Mouse (Mus musculus) intestine, embryonic 14.5 days (tissue): ENCODE data around the gene Gpr179. TPM values are rescaled to one million over a fixed set of nuclear protein-coding genes. Genes with fewer than 3 reads are reported as not detected.

Experiments used
- ATAC-seq: fragments of 200-750 bp; cut with Nextera tagmentation; replicated peaks from 2 replicates; pipeline ENCODE4 v1.8.0; 2017; ENCODE audit warnings: low read depth, moderate number of reproducible peaks, moderate TSS enrichment, moderate library complexity; ENCODE audit not compliant: low FRiP score, low TSS enrichment
- DNase-seq: peaks from one replicate; pipeline ENCODE4 v3.0.0-alpha.2; 2018; ENCODE audit warnings: low spot score
- H3K27ac ChIP-seq: fragments of 300-500 bp; sonication (generic); 2 replicates; pipeline ENCODE4 v1.5.1; 2014; ENCODE audit warnings: low read depth, mild to moderate bottlenecking, control low read depth
- H3K27me3 ChIP-seq: fragments of 300-500 bp; sonication (generic); replicated peaks from 2 replicates; pipeline ENCODE4 v1.6.1; 2014; ENCODE audit warnings: low read length, control low read depth; ENCODE audit not compliant: control insufficient read depth, insufficient read depth
- H3K36me3 ChIP-seq: fragments of 300-500 bp; sonication (generic); 2 replicates; pipeline ENCODE4 v1.6.1; 2014; ENCODE audit warnings: low read length, control low read depth; ENCODE audit not compliant: control insufficient read depth, insufficient read depth
- H3K4me1 ChIP-seq: fragments of 300-500 bp; sonication (generic); replicated peaks from 2 replicates; pipeline ENCODE4 v1.6.1; 2014; ENCODE audit warnings: low read length, control low read depth, mixed read lengths; ENCODE audit not compliant: control insufficient read depth, insufficient read depth
- H3K4me2 ChIP-seq: fragments of 300-500 bp; sonication (generic); 2 replicates; pipeline ENCODE4 v1.6.1; 2014; ENCODE audit warnings: low read length
- H3K4me3 ChIP-seq: fragments of 300-500 bp; sonication (generic); 2 replicates; pipeline ENCODE4 v1.5.1; 2014; ENCODE audit warnings: low read depth, low read length, control low read depth, mixed read lengths
- H3K9ac ChIP-seq: fragments of 300-500 bp; sonication (generic); 2 replicates; pipeline ENCODE4 v1.6.1; 2014; ENCODE audit warnings: mild to moderate bottlenecking, low read length
- H3K9me3 ChIP-seq: fragments of 300-500 bp; sonication (generic); 2 replicates; pipeline ENCODE4 v1.6.1; 2016; ENCODE audit warnings: low read length, control low read depth; ENCODE audit not compliant: control insufficient read depth
- WGBS: fragments of 180-500 bp; shearing (Covaris S2); extraction: QIAGEN DNeasy Blood & Tissue Kit; methylation state at CpG from one replicate; pipeline ENCODE4 v1.1.7; 2014; 5-methylcytosine and 5-hydroxymethylcytosine counted together
- polyA plus RNA-seq: library from polyadenylated mRNA; unstranded; fragments of >200 nt; fragmentation: Nextera tagmentation; extraction: Ambion mirVana; gene quantifications from 2 replicates; pipeline ENCODE4 v1.2.1, GENCODE M21; 2014

The Gpr179 gene
- polyA plus RNA-seq, 1 experiment from 2014 or later, result 0.15 TPM

DNA sequence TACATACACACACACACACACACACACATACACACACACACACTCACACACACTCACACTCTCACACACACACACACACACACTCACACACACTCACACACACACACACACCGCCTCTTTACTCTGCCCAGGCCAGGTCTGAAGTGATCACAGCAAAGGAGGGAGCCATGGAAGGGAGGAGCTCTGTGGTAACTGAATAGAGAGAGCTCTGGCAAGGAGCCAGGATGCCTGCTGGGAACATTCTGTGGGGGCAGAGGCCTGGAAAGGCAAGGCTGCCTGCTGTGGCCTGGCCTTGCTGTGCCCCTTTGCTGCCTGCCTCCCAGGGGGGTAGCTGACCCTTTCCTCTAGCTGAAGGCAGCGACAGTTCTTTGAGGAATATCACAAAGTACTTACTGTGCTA lies 1.8 kb downstream of the Gpr179 start:
- Histone ChIP-seq H3K27ac (peak overlapping the region; percentile 17; the same call in 1 of the 2 replicates), H3K9me3 (no peaks in the 10 kb centered on the region), H3K4me2 (no peak overlapping the region), H3K4me3 (no peak overlapping the region), H3K27me3 (no peaks in the 10 kb centered on the region), H3K36me3 (no peaks in the 10 kb centered on the region), H3K4me1 (peaks cover 6% of the 10 kb centered on the region), H3K9ac (no peak overlapping the region)
- ATAC-seq (0 out of 2 replicates have a peak, but pooled peaks have one; percentile 56), DNase-seq (peak; percentile 80)
- 31% methylated on average over 2 of the region's 2 CpGs for WGBS

DNA sequence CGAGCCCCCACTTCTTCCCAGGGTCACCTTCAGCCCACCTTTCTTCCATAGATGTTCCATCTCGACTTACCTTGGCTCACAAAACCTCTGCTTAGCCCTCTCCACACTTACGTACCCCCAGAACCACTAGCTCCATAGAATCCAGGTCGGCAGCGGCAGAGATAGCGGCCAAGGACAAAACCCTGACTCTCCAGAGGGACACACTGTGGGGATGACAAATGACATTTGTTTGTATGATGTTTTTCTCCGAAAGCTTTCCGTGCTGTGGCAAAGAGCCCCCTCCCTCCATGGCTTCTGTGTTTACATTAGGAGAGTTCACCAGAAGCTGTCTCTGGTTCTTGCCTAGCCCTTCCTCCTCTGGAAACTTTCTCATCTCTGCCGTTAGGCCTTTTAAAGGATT lies 4.6 kb downstream of the Gpr179 start:
- Histone ChIP-seq H3K4me3 (no peak overlapping the region), H3K36me3 (no peaks in the 10 kb centered on the region), H3K27me3 (0 out of 2 replicates have a peak, but pooled peaks cover 4% of the 10 kb centered on the region), H3K27ac (no peak overlapping the region), H3K4me1 (peaks cover 6% of the 10 kb centered on the region), H3K9me3 (no peaks in the 10 kb centered on the region), H3K4me2 (no peak overlapping the region), H3K9ac (no peak overlapping the region)
- no peak for DNase-seq
- ATAC-seq, result no peak
- 64% methylated on average over 9 of the region's 9 CpGs for WGBS

DNA sequence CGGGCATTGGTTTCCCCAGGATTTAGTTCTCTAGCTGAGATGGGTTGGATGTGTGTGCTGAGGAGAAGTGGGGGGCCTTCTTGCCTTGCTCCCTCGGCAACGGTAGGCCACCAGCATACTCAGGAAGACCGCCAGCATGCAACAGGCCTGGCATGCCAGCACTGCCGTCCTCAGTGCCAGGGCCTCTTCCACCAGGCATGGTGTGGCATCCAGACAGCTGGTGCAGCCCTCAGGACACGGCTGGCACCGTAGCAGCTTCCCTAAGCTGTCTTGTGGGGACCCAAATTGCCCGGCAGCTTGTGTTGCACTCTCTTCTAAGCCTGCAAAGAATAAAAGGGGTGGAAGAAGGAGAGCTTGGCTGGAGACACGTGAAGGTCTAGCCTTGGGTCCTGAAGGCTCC lies 5.5 kb downstream of the Gpr179 start:
- H3K27ac ChIP-seq, result no peak overlapping the region
- H3K27me3 ChIP-seq, result 0 out of 2 replicates have a peak, but pooled peaks cover 4% of the 10 kb centered on the region
- H3K4me1 ChIP-seq, result peaks cover 6% of the 10 kb centered on the region
- no peak for ATAC-seq
- no peak for DNase-seq
- no peaks in the 10 kb centered on the region for H3K9me3 ChIP-seq
- no peak overlapping the region for H3K9ac ChIP-seq
- 80% methylated on average over 9 of the region's 9 CpGs for WGBS
- H3K4me3 ChIP-seq, result no peak overlapping the region
- H3K4me2 ChIP-seq, result no peak overlapping the region
- H3K36me3 ChIP-seq, result no peaks in the 10 kb centered on the region

DNA sequence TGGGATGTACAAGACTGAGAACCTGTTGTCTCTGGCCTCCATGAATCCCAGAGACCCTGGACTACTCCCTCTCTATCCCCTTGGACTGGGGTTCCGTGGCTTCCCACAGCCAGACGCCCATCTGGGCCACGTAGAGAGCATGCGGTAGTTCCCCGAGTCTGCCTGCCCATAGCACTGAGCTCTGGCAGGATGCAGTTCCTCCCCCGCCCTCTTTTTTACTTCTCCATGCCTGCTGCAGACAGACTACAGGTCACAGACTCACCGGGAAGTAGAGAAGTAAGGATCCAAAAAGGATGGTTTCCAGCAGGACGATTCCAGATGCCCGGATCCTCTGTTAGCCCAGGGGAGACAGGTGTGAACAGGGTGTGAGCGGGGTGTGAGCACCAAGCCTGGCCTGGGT lies 6.4 kb downstream of the Gpr179 start:
- Histone ChIP-seq H3K9me3 (no peaks in the 10 kb centered on the region), H3K4me1 (peaks cover 6% of the 10 kb centered on the region), H3K9ac (no peak overlapping the region), H3K36me3 (no peaks in the 10 kb centered on the region), H3K4me2 (no peak overlapping the region), H3K4me3 (no peak overlapping the region), H3K27me3 (0 out of 2 replicates have a peak, but pooled peaks cover 4% of the 10 kb centered on the region), H3K27ac (no peak overlapping the region)
- DNase-seq (no peak), ATAC-seq (no peak)
- 52% methylated on average over 10 of the region's 10 CpGs for WGBS

DNA sequence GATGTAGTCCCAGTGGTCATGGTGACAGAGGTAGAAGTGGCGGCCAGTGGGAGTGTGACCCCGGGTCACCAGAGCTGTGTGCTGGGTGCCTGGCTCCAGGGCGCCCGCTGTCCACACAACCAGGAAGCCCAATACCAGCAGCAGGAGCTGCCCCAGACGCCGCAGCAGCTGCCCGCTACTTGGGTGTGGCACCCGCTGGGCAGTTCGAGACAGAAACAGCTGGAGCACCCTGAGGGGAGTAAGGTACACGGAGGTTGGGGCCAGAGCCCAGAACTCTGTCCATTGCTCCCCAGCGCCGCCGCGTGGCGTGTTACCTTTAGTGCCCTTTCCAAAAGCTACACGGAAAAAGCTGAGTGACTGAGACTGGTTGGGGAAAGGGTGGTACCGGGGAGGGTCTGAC lies 8.3 kb downstream of the Gpr179 start:
- no peak for ATAC-seq
- no peak overlapping the region for H3K27ac ChIP-seq
- no peaks in the 10 kb centered on the region for H3K9me3 ChIP-seq
- no peak overlapping the region for H3K4me3 ChIP-seq
- 31% methylated on average over 17 of the region's 17 CpGs for WGBS
- no peaks in the 10 kb centered on the region for H3K36me3 ChIP-seq
- H3K4me2 ChIP-seq, result peak overlapping the region; percentile 28
- 0 out of 2 replicates have a peak, but pooled peaks cover 4% of the 10 kb centered on the region for H3K27me3 ChIP-seq
- no peaks in the 10 kb centered on the region; the same call in 1 of the 2 replicates for H3K4me1 ChIP-seq
- no peak for DNase-seq
- H3K9ac ChIP-seq, result no peak overlapping the region

- Histone ChIP-seq H3K9ac (no peak overlapping the region), H3K27ac (no peak overlapping the region), H3K4me1 (no peaks in the 10 kb centered on the region; the same call in 1 of the 2 replicates), H3K4me3 (no peak overlapping the region), H3K27me3 (0 out of 2 replicates have a peak, but pooled peaks cover 4% of the 10 kb centered on the region), H3K9me3 (no peaks in the 10 kb centered on the region), H3K36me3 (no peaks in the 10 kb centered on the region), H3K4me2 (peak overlapping the region; percentile 28; the same call in 1 of the 2 replicates)
- DNase-seq (no peak), ATAC-seq (no peak)
- 33% methylated on average over 7 of the region's 8 CpGs for WGBS
Measured at GRCm38 (mm10) chr11:97343175-97343574, 8.7 kb downstream of the Gpr179 start.

GRCm38 (mm10) chr11:97338977-97339315 lies 12.9 kb downstream of the Gpr179 start:
- no peak overlapping the region for H3K4me3 ChIP-seq
- 0 out of 2 replicates have a peak, but pooled peaks cover 4% of the 10 kb centered on the region for H3K27me3 ChIP-seq
- ATAC-seq (0 out of 2 replicates have a peak, but pooled peaks have one; percentile 6), DNase-seq (peak; percentile 74)
- H3K4me1 ChIP-seq, result no peaks in the 10 kb centered on the region; the same call in 1 of the 2 replicates
- peak overlapping the region; percentile 35 for H3K4me2 ChIP-seq
- no peak overlapping the region for H3K9ac ChIP-seq
- H3K27ac ChIP-seq, result peak overlapping the region; percentile 76
- H3K36me3 ChIP-seq, result no peaks in the 10 kb centered on the region
- WGBS, result 39% methylated on average over 17 of the region's 17 CpGs
- no peaks in the 10 kb centered on the region for H3K9me3 ChIP-seq

DNA sequence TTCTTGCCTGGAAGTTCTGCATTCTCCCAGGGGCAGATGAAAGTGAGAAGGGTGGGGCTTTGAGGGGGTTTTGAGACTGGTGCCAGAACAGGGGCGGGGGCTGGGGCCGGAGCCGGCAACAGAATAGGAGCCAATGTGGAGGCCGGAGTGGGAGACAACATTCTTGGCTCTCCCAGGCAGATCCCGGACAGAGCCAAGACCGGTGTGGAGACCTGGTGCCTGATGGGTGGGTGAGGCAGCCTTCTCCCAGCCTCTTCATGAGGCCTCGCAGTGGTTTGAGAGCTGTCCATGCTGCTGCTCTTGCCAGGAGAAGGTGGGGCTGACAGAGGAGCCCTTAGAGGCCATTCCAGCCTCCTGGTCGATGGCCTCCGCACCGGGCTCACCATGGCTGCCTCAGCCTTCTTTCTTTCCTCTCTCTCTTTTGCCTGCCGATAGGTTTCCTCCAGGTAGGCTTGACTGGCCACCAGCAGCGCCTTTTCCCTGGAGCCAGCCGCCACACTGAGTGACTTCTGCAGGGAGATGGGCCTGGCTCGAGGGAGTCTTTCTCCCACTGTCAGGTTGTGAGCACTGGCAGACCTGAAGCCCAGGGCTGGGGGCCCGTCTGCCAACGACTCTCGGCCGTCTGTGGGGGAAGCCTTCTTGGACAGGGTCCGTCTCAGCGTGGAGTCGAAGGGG lies 13.4 kb downstream of the Gpr179 start:
- ATAC-seq (peak; percentile 50), DNase-seq (peak; percentile 68)
- Histone ChIP-seq H3K27ac (peak overlapping the region; percentile 76), H3K9ac (no peak overlapping the region), H3K36me3 (no peaks in the 10 kb centered on the region), H3K27me3 (0 out of 2 replicates have a peak, but pooled peaks cover under 1% of the 10 kb centered on the region), H3K9me3 (no peaks in the 10 kb centered on the region), H3K4me2 (peak overlapping the region; percentile 35), H3K4me1 (no peaks in the 10 kb centered on the region), H3K4me3 (no peak overlapping the region)
- 43% methylated on average over 21 of the region's 21 CpGs for WGBS

DNA sequence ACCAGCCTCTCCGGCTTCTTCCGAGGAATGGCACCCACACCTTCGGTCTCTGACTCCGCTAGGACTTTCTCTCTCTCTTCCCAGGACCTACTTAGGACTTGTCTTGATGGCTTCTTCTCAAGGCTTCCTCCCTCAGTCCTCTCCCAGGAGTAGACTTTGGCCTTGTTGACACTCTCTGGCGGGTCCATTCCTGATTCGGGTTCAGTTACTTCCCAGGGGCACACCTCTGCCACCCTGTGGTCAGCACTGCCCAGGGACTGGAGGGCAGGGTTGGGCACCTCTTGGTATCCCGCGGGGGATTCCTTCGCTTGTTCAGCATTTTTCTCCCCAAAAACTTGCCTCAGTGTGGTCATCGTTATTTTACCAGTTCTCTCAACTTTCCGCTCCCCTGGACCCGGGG lies 14.5 kb downstream of the Gpr179 start:
- Histone ChIP-seq H3K4me2 (no peak overlapping the region), H3K4me1 (no peaks in the 10 kb centered on the region), H3K36me3 (no peaks in the 10 kb centered on the region), H3K27me3 (no peaks in the 10 kb centered on the region), H3K9me3 (no peaks in the 10 kb centered on the region), H3K4me3 (no peak overlapping the region), H3K27ac (no peak overlapping the region), H3K9ac (no peak overlapping the region)
- no peak for ATAC-seq
- WGBS, result 81% methylated on average over 12 of the region's 12 CpGs
- DNase-seq, result no peak
